Mouse (Mus musculus): ENCODE results near the gene Ifitm1.

DNA sequence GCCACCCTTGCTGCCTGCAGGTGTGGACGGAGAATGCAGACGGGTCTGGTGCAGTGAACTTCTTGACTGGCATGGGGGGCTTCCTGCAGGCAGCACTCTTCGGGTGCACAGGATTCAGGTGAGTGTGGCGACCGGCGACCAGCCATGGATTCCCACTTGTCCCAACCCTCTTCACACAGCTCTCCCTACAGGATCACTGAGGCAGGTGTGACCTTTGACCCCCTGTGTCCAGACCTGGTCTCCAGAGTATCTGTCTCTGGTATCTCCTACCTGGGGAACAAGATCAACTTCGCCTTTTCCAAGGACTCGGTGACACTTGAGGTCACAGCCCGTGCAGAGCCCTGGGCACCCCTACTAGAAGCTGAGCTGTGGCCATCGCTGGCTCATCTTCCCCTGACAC lies 20.7 kb upstream of the Ifitm1 start:
- TF ChIP-seq CTCF (IDR thresholded peaks at IDR 0.05; ENCODE audit: control insufficient read depth, insufficient read depth, low read length) = no peak
- no peak for TF ChIP-seq POLR2A (IDR thresholded peaks at IDR 0.05; ENCODE audit: borderline replicate concordance, control insufficient read depth, low read depth, low read length)

All from bone marrow, adult 2 months (tissue).